Mouse (Mus musculus): ENCODE measurements at regions not wholly inside any gene's neighbourhood (a gene's known extent, or its start where the extent isn't known, plus 50 kb on each side); places are given as distances from the start of the nearest gene placed in this dataset.

GRCm38 (mm10) chr8:104042434-104042833 lies 59.0 kb upstream of the Cdh5 start:
- TF ChIP-seq CTCF (IDR thresholded peaks at IDR 0.05; ENCODE audit: control insufficient read depth, insufficient read depth, insufficient replicate concordance, low read depth, low read length) = no peak
- TF ChIP-seq POLR2A (IDR thresholded peaks at IDR 0.05; ENCODE audit: control insufficient read depth, low read depth, low read length) = no peak

Data from testis, adult 2 months (tissue).